Mouse (Mus musculus) small intestine, adult 2 months (tissue): ENCODE data around the gene Hist1h2bq. TPM values are rescaled to one million over a fixed set of nuclear protein-coding genes. Genes with fewer than 3 reads are reported as not detected.
A peak's percentile ranks its signal among the peaks of the same experiment; 100 is the strongest.
"Not testable (repeated sequence)": the region's sequence is repeated elsewhere in the genome, so short reads cannot be mapped to it uniquely, and the experiment has no call there.

ENCODE experiments used
- H3K27ac ChIP-seq: fragments of 200-500 bp; 2 replicates; pipeline ENCODE4 v1.5.1; 2012; ENCODE audit warnings: low read depth, low read length, control low read depth, inconsistent platforms; ENCODE audit not compliant: insufficient read depth
- H3K27me3 ChIP-seq: fragments of 200-500 bp; 2 replicates; pipeline ENCODE4 v1.6.1; 2012; ENCODE audit warnings: mild to moderate bottlenecking, moderate library complexity, low read length, inconsistent platforms; ENCODE audit not compliant: control insufficient read depth, insufficient read depth
- H3K36me3 ChIP-seq: fragments of 200-500 bp; 2 replicates; pipeline ENCODE4 v1.6.1; 2012; ENCODE audit warnings: mild to moderate bottlenecking, low read length, control low read depth, inconsistent platforms; ENCODE audit not compliant: control insufficient read depth, insufficient read depth
- H3K4me1 ChIP-seq: fragments of 200-500 bp; 2 replicates; pipeline ENCODE4 v1.6.1; 2012; ENCODE audit warnings: low read length, inconsistent platforms, mixed read lengths; ENCODE audit not compliant: control insufficient read depth, insufficient read depth, insufficient read length
- H3K4me3 ChIP-seq: fragments of 200-500 bp; 2 replicates; pipeline ENCODE4 v1.5.1; 2012; ENCODE audit warnings: low read depth, mild to moderate bottlenecking, control low read depth, inconsistent platforms, low read length, moderate library complexity
- CTCF ChIP-seq: fragments of 200-500 bp; IDR thresholded peaks from 2 replicates; pipeline ENCODE4 v1.5.1; 2012; ENCODE audit warnings: low read depth, mild to moderate bottlenecking, control low read depth, inconsistent platforms, low read length, moderate library complexity, mixed read lengths; ENCODE audit not compliant: insufficient replicate concordance, insufficient read length; ENCODE audit errors: extremely low read depth
- POLR2A ChIP-seq: fragments of 200-500 bp; IDR thresholded peaks from 2 replicates; pipeline ENCODE4 v1.6.1; 2012; ENCODE audit warnings: low read depth, mild to moderate bottlenecking, control low read depth, inconsistent platforms, low read length, moderate library complexity
- whole genome bisulfite sequencing: fragments of 180-500 bp; shearing (Covaris S2); methylation state at CpG from one replicate; pipeline ENCODE4 v1.1.7; 2018; 5-methylcytosine and 5-hydroxymethylcytosine counted together
- polyA plus RNA-seq: library from polyadenylated mRNA; depleted of rRNA; stranded (reverse); fragments of >200 nt; gene quantifications from 2 replicates; pipeline ENCODE4 v1.2.3, GENCODE M21; 2012; rRNA removed

Hist1h2bq gene
- 31.1 and 32.0 TPM in 2 replicates for polyA plus RNA-seq

DNA sequence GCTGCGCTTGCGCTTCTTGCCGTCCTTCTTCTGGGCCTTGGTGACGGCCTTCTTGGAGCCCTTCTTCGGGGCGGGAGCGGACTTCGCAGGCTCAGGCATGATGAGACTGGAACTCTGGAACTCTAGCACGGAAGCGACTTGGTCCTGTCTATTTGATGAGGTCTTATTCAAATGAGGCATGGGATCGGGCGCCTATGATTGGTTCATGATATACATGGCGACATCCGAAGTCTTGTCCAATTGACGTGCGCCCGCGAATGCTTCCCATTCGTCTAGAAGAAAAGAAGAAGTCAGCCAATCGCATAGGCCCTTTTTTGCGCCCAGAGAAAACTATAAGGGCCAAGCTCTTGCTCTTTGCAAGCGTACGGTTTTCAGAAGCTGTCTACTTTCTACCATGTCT is at the start of gene Hist1h2bq, which contains the start of gene Hist1h2ao:
Gene Hist1h2bq, minus strand, starts transcription at position 125 of the 400 bp plus-strand sequence.
Gene Hist1h2ao, plus strand, starts transcription at position 393 of the 400 bp plus-strand sequence.
- not testable (repeated sequence) for H3K4me1 ChIP-seq, H3K36me3 ChIP-seq, H3K4me3 ChIP-seq, H3K27me3 ChIP-seq, H3K27ac ChIP-seq
- WGBS, result no CpG with 5 or more reads among the region's 23 CpGs

DNA sequence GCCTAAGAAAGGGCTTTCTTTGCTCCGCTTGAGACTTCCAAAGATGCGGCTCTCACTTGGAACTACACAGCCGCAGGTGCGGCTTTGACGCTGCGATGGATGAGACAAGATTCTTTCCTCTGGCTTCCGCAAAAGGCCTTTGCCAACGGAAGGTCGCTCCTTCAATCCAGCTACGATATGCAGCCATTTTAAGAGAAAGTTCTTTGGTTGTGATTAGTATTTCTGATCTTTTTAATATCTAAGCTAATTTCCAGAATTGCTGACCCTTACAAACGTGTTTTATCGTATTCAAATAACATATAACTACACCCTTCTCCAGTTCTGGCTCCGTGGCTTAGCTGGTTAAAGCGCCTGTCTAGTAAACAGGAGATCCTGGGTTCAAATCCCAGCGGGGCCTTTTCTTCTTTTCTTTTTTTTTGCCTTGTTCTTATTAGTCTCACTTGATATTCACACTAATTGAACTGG is 45.7 kb upstream of the Hist1h2bq start:
- Histone ChIP-seq H3K4me3 (peak overlapping the region; percentile 59), H3K27ac (no peak overlapping the region)
- TF ChIP-seq CTCF (no peak), POLR2A (no peak)

DNA sequence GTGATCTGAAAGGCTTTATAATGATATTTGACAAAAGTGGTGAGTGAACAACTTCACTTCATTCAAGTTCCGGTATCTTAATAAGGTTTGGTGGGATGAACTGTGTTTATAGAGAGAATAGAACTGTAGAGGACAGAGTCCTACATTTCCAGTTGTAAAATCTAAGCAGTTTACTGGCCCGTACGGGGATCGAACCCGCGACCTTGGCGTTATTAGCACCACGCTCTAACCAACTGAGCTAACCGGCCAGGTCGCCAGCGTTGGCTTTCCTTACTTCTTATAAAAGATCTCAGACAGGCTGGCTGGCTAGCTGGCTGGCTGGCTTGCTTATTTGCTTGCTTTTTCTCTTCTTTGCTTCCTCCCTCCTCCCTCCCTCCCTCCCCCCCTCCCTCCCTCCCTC is 45.1 kb upstream of the Hist1h2bq start:
- WGBS, result 2% methylated on average over 11 of the region's 11 CpGs
- Histone ChIP-seq H3K27ac (no peak overlapping the region), H3K4me1 (no peaks in the 10 kb centered on the region), H3K36me3 (no peaks in the 10 kb centered on the region), H3K4me3 (peak overlapping the region; percentile 26; the same call in 1 of the 2 replicates), H3K27me3 (no peaks in the 10 kb centered on the region)
- TF ChIP-seq POLR2A (no peak), CTCF (no peak)

More for the DNA sequence above, 45.7 kb upstream of the Hist1h2bq start:
- WGBS, result 6% methylated on average over 15 of the region's 15 CpGs
- Histone ChIP-seq H3K4me1 (no peaks in the 10 kb centered on the region), H3K27me3 (no peaks in the 10 kb centered on the region), H3K36me3 (no peaks in the 10 kb centered on the region)

DNA sequence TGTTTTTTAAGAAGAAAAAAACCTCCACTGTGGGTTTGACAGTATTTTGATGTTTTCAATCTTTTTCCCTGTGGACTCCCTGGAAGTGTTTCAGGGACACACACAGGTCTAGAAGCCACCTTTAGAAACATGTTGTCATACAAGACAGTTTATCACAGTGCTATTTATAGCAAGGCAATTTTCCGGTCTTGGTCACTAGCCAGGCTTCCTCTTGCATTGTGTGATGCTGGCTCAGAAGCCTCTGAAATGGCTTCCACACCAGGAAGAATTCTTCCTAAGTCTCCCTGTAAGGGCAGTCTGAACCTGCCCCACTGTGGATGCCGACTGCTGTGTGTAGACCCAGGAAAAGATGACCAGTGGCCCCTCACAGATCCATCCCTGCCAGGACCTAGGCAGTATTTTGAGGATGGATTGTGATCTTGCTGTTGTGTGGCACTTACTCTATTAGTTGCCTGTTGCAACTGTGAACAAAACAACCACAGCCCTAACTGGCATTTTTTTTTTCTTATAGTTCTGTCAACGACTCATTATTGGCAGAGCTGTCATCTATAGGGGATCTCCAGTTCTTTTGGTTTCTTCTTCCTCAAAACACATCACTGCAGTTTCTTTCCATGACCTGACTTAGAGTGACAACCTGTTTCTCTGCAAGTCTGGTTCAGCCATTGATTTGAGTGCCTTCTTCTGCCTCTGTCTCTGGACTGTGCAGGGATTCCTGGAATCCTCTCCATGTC is 42.4 kb upstream of the Hist1h2bq start:
- no peak for TF ChIP-seq CTCF
- no peak overlapping the region for H3K27ac ChIP-seq
- 31% methylated on average over 3 of the region's 3 CpGs for WGBS

DNA sequence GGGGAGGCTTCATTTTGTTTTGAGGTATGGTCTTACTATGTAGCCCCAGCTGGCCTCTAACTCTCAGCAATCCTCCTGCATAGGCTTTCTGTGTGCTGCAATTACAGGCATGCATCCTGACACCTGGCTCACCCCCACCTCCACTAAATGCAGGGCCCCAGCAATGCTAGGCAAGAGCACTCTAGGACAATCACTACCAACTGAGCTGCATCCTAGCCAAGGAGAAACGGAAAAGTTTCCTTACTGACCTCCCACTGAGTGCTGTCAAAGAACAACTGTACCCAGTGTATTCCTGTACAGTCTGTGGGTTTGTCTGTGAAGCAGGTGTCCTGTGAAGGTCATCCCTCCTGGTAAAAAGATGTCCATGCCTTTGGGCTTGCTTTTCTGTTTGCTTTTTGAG is 40.7 kb upstream of the Hist1h2bq start:
- H3K4me1 ChIP-seq, H3K27me3 ChIP-seq, H3K4me3 ChIP-seq, H3K36me3 ChIP-seq, H3K27ac ChIP-seq: not testable (repeated sequence)
- WGBS, result 82% methylated on average over 1 of the region's 1 CpGs

More for the DNA sequence above, 42.4 kb upstream of the Hist1h2bq start:
- Histone ChIP-seq H3K36me3 (no peaks in the 10 kb centered on the region), H3K4me3 (no peak overlapping the region), H3K4me1 (no peaks in the 10 kb centered on the region), H3K27me3 (no peaks in the 10 kb centered on the region)

DNA sequence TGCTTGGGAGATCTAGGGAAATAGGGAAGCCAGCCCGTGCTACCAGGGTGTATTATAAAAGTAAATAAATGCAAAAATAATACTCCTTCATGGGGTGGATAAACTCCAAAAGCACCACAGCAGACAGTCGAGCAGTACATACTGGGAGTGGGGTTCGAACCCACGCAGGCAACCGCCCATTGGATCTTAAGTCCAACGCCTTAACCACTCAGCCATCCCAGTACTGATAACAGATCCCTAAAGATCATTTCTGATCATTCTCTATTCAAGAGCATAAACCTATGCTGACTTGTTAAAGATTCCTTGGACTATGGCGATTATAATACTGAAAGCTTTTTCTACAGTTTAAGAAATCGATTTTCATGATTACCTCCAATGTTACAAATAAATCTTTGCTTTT is 37.9 kb upstream of the Hist1h2bq start:
- Histone ChIP-seq H3K27ac (no peak overlapping the region), H3K4me1 (no peaks in the 10 kb centered on the region), H3K36me3 (no peaks in the 10 kb centered on the region), H3K27me3 (no peaks in the 10 kb centered on the region), H3K4me3 (no peak overlapping the region)
- TF ChIP-seq CTCF (no peak), POLR2A (no peak)
- WGBS, result 54% methylated on average over 8 of the region's 8 CpGs

DNA sequence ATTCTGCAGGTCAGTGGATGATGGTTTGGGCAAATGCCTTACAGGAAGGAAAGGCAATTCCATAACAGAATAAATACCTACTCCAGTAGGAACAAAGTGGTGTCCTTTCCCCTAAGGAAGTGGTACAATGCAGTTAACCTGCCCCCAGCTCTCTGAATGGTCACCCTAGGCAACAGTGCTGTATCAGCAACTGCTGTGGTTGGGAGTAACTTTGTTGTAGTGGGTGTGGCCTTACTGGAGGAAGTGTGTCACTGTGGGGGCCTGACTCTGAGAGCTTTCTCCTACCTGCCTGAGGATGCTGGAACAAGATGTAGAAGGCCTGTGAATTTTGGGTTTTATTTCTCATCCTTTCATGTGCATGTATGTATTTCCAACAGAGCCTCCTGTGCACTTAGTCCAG is 36.4 kb upstream of the Hist1h2bq start:
- not testable (repeated sequence) for H3K36me3 ChIP-seq, H3K4me1 ChIP-seq, H3K27ac ChIP-seq, H3K4me3 ChIP-seq, H3K27me3 ChIP-seq

DNA sequence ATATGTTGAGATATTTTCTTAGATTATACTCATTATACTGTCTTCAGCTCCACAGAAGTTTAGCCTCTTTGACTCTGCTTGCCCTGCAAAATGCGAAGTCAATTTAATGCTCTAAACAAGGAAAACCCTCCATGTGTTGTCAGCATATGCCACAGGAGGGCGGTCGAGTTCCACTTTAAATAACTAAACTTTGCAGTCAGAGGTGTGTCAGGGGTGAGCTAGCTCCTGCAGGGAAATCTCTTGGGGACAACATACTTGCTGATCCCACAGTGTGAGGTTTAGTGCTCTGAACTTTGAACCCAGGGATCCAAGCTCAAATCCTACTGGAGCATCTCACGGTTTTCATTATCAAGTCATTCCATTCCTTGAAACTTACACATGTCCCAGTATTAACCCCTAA is 30.5 kb upstream of the Hist1h2bq start:
- not testable (repeated sequence) for H3K27me3 ChIP-seq, H3K4me1 ChIP-seq, H3K27ac ChIP-seq, H3K4me3 ChIP-seq, H3K36me3 ChIP-seq
- no CpG with 5 or more reads among the region's 4 CpGs for WGBS

DNA sequence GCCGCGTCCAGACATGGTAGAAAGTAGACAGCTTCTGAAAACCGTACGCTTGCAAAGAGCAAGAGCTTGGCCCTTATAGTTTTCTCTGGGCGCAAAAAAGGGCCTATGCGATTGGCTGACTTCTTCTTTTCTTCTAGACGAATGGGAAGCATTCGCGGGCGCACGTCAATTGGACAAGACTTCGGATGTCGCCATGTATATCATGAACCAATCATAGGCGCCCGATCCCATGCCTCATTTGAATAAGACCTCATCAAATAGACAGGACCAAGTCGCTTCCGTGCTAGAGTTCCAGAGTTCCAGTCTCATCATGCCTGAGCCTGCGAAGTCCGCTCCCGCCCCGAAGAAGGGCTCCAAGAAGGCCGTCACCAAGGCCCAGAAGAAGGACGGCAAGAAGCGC is 23.5 kb upstream of the Hist1h2bq start, which contains the start of the genes Hist1h2ap and Hist1h2br:
Gene Hist1h2ap, minus strand, starts transcription at position 47 of the 400 bp plus-strand sequence.
Gene Hist1h2br, plus strand, starts transcription at position 283 of the 400 bp plus-strand sequence.
- not testable (repeated sequence) for H3K36me3 ChIP-seq, H3K27ac ChIP-seq, H3K27me3 ChIP-seq, H3K4me1 ChIP-seq, H3K4me3 ChIP-seq
- no CpG with 5 or more reads among the region's 24 CpGs for WGBS
